Mouse (Mus musculus): ENCODE data around the gene Pdk1.

The Pdk1 gene

GRCm38 (mm10) chr2:71872801-71873443 lies at the start of gene Pdk1:
Gene Pdk1 (plus strand): TSS chr2:71873224.
- peak; percentile 97 for DNase-seq

DNA sequence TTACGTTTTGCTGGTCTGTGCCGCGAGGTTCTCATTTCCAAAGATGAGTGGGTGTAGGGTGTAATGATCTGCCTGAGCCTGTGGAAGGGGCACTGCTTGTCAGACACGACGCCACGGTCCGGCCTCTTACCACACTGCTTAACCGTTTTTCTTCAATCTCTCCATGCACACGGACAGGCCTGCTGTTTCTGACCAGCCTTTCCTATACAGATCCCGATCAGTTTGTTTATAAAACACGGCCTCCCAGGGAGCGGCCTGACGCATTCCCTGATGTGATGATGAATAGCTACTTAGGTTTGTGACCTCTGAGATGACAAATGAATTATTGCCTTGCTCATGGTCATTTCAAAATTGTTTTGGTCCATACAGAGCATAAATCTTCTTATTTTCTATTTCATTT lies 48.9 kb upstream of the Pdk1 start:
- DNase-seq = no peak

DNA sequence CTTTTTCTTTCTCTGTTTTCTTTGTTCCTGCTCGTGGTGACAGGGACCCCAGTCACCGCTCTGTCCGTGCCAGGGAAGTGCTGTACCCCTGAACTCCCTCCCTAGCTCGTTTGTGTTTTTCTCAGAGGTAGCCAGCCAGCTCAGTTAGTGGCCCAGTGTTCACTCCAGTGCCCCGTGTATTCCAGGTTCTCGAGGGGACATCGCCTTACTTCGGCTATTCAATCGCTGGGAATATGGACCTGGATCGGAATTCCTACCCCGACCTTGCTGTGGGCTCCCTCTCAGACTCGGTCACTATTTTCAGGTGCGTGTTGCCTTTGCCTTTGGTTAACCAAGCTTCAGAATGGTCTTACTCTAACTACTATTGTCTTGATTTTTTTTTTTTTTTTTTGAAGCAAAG lies 45.3 kb upstream of the Pdk1 start:
- DNase-seq = no peak

DNA sequence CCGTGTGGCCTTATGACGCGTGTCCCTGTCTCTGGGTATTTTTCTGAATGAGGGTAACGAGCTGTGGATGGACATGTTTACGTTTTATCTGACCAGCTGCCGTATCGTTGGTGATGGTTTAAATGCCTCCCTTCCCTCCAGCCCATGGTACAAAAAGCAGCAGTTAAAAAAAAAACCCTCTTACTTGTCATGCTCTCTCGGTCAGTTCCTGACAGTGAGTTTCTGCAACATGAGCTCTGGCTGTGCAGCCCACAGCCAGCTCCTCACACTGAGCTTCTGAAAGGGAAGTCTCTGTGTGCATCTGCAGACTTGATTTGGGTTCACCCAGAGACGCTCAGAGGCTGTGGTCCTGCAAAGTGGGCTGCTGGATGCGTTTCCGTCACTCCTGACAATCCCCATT lies 44.1 kb upstream of the Pdk1 start:
- no peak for DNase-seq

DNA sequence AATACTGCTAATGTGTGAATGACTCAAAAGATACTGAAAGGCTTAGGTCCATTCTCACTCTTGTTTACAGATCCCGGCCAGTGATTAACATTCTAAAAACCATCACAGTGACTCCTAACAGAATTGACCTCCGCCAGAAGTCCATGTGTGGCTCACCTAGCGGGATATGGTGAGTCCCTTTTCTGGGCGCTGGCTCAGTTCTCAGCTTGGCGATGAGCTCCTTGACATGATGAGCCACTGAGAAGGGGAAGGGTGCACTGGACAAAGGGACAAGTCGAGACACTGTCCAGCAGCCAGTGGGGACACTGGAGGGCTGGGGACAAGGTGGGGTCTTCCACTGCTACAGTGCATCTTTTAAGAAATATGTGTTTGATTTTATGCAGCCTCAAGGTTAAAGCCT lies 39.4 kb upstream of the Pdk1 start:
- DNase-seq = no peak

- no peak for DNase-seq
Observed at GRCm38 (mm10) chr2:71834371-71834770, 38.7 kb upstream of the Pdk1 start.

DNA sequence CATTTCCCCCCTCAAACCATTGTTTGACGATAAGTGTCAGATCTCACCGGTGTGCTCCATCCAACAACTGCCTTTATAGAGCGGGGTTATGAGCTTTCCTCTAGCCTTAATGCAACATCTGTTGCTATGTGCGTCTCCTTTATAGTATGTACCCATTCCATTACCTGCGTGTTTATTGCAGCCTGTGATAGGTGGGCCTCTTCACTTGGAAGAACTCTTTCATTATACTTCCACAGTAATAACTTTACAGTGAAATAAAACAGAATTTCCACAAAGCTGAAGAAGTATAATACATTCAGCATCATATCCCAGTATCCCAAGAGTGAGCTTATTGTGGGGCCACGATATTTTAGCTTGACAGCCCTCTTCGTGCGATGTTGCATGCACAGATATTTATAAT lies 37.5 kb upstream of the Pdk1 start:
- no peak for DNase-seq

- no peak for DNase-seq
Observed at GRCm38 (mm10) chr2:71836232-71836631, 36.8 kb upstream of the Pdk1 start.

DNA sequence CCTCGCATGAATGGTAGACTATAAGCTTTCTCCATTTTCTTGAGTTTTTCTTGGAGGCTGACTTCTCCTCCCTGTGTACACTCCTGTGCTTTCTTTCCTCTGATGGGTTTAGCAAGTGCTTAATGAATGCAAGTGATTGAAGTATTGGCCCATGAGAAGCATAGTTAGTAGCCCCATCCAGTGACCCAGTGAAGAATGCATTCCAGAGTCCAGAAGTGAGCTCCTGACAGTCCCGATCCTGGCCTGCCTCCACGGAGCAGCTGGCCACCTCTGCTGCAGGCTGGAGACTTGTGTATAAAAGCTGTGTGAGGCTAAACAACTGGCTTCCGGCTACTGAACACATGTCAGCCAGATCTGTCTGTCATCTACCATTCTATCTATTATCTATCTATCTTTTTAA lies 35.8 kb upstream of the Pdk1 start:
- DNase-seq = no peak

- no peak for DNase-seq
Observed at GRCm38 (mm10) chr2:71837791-71838190, 35.2 kb upstream of the Pdk1 start.

DNA sequence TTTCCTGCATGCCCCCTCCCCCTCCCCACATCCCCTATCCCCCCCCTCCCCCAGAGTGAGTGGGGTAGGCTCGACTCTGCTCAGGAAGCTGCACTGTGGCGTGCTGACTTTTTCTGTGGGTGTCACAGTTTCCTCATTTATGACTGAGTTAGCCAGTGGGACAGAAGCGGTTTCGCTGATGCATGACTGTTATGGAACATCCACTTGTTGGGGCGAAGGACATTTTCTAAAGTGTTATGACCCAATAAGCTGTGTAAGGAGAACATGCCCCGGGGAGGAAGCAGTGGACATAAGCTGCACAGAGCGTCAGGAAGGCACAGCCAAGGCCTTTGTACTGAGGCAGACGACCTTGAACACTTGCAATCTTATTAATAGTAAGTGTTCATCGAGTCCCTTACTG lies 29.7 kb upstream of the Pdk1 start:
- DNase-seq = no peak

GRCm38 (mm10) chr2:71844906-71845305 lies 28.1 kb upstream of the Pdk1 start:
- DNase-seq = no peak

GRCm38 (mm10) chr2:71852161-71852560 lies 20.9 kb upstream of the Pdk1 start:
- peak; percentile 41 for DNase-seq

DNA sequence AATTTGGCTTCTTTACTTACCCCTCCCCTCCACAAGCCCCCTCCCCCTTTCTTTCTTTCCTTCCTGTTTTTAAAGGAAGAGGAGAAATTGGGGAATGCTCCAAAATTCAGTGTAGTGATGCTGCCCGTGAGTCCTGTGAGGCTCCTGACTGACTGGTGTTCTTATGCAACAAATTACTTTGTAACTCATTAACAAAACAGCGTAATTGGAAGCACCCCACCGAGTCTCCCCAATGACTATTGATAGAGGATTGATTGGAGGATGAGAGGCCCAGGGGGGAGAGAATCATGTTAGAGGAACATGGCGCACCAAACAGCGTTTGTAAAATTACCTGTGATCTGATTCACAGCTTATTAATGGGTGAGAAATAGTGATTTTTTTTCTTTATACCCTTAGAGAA lies 17.9 kb upstream of the Pdk1 start:
- no peak for DNase-seq

GRCm38 (mm10) chr2:71863531-71864173 lies 9.4 kb upstream of the Pdk1 start:
- DNase-seq = no peak

DNA sequence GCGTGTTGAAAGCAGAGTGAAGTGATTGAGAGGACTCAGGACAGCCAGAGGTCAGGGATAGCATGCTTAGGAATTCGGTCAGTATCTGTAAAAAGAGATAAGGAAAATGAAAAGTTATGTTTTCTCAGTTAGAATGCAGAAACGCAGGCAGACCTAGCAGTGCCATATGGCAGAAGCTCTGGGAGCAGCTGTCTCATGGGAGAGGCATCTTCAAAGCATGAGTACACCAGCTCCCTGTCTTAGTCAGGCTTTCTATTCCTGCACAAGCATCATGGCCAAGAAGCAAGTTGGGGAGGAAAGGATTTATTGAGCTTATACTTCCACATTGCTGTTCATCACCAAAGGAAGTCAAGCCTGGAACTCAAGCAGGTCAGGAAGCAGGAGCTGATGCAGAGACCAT lies 8.0 kb upstream of the Pdk1 start:
- DNase-seq = no peak

GRCm38 (mm10) chr2:71865935-71866334 lies 7.1 kb upstream of the Pdk1 start:
- no peak for DNase-seq

DNA sequence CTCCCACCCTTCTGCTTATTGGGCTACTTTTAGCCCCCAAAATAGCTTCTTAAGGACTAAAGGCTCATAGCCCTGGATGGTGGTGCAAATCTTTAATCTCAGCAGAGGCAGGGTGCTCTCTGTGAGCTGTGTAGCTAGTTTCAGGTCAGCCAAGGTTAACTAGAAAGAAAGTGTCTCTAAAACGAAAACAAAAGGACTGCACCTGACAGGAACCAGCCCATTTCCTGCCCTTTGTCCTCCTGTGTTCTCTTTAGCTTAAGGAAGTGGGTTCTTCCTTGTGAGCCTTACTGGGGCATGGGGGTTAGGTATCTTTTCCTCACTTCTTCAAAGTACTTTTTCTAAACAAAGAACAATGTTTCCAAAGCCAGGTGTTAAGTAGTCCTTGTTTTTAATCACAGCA lies 6.5 kb upstream of the Pdk1 start:
- no peak for DNase-seq

GRCm38 (mm10) chr2:71867019-71867418 lies 6.0 kb upstream of the Pdk1 start:
- no peak for DNase-seq

- no peak for DNase-seq
Observed at GRCm38 (mm10) chr2:71867480-71867879, 5.5 kb upstream of the Pdk1 start.

- DNase-seq = no peak
Observed at GRCm38 (mm10) chr2:71868256-71868655, 4.8 kb upstream of the Pdk1 start.

DNA sequence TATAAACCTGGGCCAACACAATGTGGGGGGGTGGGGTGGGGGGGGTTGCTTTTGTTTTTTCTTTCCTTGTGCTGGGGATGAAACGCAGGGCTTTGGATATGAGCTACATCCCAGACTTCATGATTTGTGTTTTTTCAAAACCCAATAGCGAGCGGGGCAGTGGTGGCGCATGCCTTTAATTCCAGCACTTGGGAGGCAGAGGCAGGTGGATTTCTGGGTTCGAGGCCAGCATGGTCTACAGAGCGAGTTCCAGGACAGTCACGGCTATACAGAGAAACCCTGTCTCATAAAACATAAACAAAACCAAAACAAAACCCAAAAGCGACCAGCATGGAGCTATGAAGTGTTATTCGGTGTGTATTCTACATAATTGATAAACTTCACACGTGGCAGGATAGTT lies 883 bp upstream of the Pdk1 start:
- DNase-seq = peak; percentile 21

GRCm38 (mm10) chr2:71873474-71874322 lies 674 bp downstream of the Pdk1 start:
- DNase-seq = no peak

GRCm38 (mm10) chr2:71874422-71874821 lies 1.4 kb downstream of the Pdk1 start:
- DNase-seq = peak; percentile 22
